Mouse (Mus musculus): ENCODE results near the gene Gm49395. TPM values are rescaled to one million over a fixed set of nuclear protein-coding genes. Genes with fewer than 3 reads are reported as not detected.

The Gm49395 gene
- polyA plus RNA-seq (2012; ENCODE audit: low replicate concordance): 3.0 and 3.7 TPM in 2 replicates

GRCm38 (mm10) chr13:115101355-115102191 lies at the start of gene Gm49395, which contains the start of gene Itga1:
Gene Gm49395 (minus strand): TSS chr13:115101921.
Gene Itga1 (minus strand): TSS chr13:115101964.

GRCm38 (mm10) chr13:115090069-115090976 lies 11.4 kb downstream of the Gm49395 start, which contains the start of gene Pelo:
Gene Pelo (minus strand): TSS chr13:115090186.

Other genes with a start within 250 kb of the Gm49395 start
- gene Itga2, start 169.8 kb downstream of the Gm49395 start, polyA plus RNA-seq (2012; ENCODE audit: low replicate concordance): 0.08 and 0.18 TPM in 2 replicates
- gene Pelo, start 11.7 kb downstream of the Gm49395 start, polyA plus RNA-seq (2012; ENCODE audit: low replicate concordance): 21.6 and 30.8 TPM in 2 replicates
- 0.03 and 0.50 TPM in 2 replicates for gene Itga1, start within 50 bp of the Gm49395 start, polyA plus RNA-seq (2012; ENCODE audit: low replicate concordance)

Data from leukemia stem cell, adult 10-12 weeks (primary cell).